Mouse (Mus musculus) spleen, postnatal 4 days (tissue): ENCODE results near the gene Nyap2.
A peak's percentile ranks its signal among the peaks of the same experiment; 100 is the strongest.
"Not testable (repeated sequence)": the region's sequence is repeated elsewhere in the genome, so short reads cannot be mapped to it uniquely, and the experiment has no call there.

ENCODE experiments used
- DNase-seq, 2 experiments: peaks; one replicate each; pipeline ENCODE4 v3.0.0; 2022; ENCODE audit warnings: low spot score in 2 of 2

Nyap2 gene

DNA sequence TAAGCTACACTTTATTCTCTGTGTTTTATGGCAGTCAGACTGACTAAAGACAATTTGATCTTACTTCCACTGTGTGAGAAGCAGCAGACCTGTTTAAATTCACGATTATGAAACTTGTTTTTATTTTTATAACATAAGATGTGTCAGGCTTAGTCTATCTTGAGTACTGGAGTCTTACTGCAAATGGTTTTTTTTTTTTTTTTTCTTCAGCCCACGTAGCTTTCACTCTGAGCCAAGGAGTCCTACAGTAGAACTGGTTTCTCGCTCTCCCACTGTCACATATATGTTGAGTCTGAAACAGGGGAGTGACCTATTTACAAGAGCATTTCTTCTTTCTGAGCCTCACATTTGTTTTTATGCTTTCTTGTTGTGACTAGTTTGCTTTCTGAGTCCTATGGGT lies 103.9 kb downstream of the Nyap2 start:
- DNase-seq, result no peak

- DNase-seq, result no peak
These were observed 132.8 kb downstream of the Nyap2 start for GRCm38 (mm10) chr1:81209536-81209935.

- no peak for DNase-seq
These were observed 134.7 kb downstream of the Nyap2 start for GRCm38 (mm10) chr1:81211491-81211890.

DNA sequence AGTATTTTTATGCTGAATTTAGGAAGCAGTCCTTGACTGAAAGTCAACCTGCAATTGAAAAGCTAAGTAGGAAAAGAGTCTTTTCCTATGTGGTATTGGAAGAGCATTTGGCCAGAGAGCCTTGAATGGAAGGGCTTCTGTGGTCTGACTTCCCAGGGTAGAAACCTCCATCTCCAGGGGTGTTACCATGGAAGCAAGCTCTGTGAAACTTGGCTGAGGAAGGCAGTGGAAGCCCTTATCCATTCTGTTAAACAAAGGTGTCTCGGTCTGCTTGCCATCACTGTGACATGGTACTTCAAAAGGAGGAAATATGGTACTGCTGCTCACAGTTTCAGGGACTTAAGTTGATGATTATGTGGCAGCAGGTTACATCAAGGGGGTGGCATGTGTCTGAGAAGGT lies 143.0 kb downstream of the Nyap2 start:
- no peak for DNase-seq

DNA sequence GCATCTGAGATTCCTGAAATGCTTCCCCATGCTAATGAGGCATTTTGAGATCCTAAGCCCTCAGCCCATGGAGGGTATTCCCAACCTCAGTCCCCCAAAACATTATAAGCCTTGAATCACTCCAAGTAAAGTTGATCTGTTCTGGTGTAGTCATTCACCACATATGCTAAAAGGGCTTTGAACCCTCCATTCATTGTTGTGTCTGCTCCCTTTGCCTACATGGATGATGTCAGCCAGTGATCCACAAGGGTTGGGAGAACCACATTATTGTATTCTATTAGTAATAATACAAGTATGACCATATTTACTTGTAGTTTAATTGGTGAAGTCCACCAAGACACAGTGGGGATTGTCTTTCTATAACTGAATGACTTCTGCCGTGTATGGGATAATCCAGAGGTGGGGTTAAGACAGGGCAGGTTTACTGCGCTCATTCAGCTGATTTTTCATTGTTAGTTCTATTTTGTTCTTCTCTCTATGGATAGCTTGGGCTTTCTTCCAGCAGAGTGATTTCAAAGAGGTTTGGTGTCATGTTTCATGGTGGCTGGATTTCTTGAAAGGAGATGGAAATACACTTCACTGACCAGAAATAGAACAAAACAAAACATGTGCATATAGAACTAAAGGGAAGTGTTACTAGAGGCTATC lies 155.1 kb downstream of the Nyap2 start:
- DNase-seq, result no peak

DNA sequence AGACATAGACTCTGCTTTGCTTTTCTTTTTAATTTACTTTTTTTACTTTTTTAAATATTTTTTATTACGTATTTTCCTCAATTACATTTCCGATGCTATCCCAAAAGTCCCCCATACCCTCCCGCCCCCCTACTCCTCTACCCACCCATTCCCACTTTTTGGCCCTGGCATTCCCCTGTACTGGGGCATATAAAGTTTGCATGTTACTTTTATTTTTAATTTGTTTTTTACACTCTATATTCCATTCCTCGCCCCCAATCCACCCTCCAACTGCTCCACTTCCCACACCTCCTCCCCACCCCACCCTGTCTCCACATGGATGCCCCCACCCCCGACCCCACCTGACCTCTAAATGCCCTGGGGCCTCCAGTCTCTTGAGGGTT lies 155.6 kb downstream of the Nyap2 start:
- not testable (repeated sequence) for DNase-seq

DNA sequence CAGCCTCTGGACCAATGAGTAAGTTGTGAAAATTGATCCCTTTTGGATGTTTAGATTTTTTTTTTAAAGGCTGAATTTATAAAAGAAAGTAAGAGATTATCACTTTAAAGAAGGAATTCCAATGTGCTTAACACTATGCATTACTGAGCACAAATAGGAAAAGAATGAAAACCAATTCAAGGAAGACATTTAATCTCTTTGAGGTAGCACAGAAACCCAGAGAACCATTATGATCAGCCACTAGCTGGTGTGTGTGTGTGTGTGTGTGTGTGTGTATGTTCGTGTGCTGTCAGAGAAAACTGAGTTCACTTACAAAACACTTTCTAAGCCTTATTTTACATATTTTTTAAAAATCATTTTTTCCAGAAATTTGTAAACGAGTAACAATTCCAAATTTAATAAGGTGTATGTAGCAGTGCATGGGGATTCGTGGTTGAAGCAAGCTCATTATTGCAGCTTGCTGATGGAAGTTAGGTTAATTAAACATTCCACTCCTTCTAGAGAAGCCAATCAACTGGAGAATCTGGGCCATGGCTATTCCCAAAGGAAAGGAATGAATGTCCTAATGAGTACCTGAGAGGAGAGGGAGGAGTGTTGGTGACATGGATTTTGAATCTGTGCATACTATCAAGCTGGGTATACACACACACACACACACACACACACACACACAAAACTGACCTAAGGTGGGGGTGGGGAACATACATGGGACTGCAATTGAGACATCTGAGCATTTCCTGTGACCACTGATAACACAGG lies 171.9 kb downstream of the Nyap2 start:
- DNase-seq, result no peak

- DNase-seq, result no peak
These were observed 173.3 kb downstream of the Nyap2 start for GRCm38 (mm10) chr1:81250068-81250467.

- no peak for DNase-seq
These were observed 189.7 kb downstream of the Nyap2 start for GRCm38 (mm10) chr1:81266441-81266840.

DNA sequence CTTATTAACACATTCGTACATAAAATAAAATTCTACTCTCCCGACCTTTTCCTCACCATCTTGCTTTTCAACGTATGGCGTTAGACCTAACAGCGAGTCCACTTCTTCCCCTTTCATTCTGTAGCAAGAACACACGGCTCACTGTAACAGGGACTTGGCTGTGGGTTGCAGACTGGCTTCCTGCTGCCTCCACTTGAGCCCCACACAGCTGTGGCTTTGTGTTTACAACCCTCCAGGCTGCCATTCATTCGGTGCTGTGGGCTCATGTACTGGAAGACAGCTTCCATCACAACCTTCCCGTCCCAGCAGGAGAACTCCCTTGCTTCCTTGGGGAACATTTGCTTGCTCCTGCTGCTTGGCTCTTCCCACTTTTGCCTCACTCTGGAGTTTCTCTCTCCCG lies 204.2 kb downstream of the Nyap2 start:
- DNase-seq, result no peak

DNA sequence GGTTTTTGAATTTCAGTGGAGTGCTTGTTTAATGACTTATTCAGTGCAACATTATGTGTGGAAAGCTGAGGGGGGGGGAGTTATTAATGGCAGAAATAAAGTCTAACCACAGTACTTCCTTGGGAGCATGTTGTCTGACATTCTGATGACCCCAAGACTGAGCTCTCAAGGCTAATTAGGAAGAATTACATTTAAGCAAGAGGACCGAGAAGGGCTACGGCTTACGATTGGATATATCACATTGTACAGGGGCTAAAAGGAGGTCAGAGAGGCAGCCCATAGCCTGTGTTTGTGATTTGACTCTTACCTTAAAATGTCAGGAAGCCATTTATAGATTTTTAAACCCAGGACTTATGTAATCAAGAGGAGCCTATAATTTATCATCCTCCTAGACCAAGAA lies 208.9 kb downstream of the Nyap2 start:
- DNase-seq, result no peak

- DNase-seq, result no peak
These were observed 210.3 kb downstream of the Nyap2 start for GRCm38 (mm10) chr1:81287088-81287487.

GRCm38 (mm10) chr1:81300735-81301134 lies 224.0 kb downstream of the Nyap2 start:
- no peak for DNase-seq

- no peak for DNase-seq
These were observed 224.9 kb downstream of the Nyap2 start for GRCm38 (mm10) chr1:81301661-81302060.

DNA sequence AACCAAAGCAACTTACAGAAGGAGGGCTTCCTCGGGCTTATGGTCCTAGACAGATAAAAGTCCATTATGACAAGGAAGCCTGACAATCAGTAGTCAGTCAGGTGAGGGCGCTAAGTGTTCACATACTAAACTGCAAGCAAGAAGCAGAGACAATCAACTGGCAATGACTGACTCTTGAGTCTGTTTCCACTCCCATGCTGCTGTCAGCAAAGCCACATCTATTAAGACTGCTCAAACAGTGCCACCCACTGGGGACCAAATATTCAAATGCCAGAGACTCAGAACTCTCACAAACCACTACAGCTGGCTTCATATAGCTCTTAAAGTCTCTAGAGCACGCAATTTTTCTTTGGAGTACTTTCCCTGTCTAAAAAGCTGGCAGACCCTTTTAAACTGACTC lies 226.6 kb downstream of the Nyap2 start:
- DNase-seq, result no peak

- DNase-seq, result no peak
These were observed 230.7 kb downstream of the Nyap2 start for GRCm38 (mm10) chr1:81307407-81307806.

DNA sequence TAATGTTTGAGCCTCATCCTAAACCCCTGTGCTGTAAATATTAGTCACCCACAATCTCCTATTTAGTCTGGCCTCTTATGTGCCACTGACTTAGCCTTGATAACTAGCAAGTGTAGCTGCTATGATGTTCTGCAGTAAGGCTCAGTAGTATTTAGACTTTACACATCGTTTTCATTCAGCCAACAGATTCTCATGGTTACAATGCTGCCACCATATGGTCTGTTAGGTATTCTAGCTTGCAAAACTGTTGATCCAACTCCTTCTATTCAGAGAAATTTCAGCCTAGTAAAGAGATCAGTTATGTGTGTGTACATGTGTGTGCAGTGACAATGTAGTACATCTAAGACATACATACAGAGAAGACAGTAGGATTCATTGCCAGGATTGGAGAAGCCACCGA lies 231.2 kb downstream of the Nyap2 start:
- DNase-seq, result no peak

DNA sequence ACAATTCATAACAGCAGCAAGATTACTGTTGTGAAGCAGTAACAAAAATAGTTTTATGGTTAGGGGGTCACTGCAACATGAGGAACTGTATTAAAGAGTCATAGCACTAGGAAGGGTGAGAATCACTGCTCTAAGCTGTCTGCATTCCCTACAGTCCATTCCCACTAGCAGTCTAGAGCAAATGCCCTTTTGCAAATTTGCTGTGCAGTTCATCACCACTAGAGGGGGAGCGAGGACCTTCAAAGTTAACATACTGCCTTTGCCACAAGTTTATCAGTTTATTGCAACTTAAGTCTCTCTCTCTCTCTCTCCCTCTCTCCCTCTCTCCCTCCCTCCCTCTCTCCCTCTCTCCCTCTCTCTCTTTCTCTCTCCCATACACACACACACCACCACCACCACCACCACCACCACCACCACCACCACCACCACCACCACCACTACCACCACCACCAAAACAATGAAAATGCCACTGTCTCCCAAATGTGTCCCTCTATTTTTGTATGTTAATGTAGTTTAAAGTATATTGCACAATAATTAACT lies 233.4 kb downstream of the Nyap2 start:
- no peak for DNase-seq

DNA sequence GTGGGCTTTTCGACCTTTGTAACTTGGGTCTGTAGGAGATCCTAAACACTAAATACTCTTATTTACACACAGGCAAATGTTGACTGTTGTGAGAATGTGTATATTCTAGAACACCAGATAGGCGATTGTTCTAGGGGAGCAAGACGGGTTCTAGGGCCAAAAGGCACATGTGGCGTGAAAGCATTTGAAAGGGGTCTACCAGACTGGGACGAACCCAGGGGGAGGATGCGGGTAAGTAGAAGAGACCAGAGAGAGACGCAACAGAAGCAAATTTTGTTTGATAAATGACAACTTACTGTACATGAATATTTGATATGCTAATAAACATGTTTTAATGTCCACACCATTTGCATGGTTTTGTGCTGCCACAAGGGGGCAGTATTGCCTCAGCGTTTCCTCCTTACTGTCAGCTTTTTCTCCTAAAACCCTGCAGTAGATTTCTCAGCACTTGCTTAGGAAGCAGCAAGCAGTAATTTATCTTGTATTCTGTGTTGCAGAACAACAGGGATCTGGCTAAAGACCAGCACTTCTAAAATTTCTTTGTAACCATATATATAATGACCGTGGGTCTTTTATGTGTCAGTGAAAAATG lies 239.7 kb downstream of the Nyap2 start:
- DNase-seq, result peak; percentile 24 to 72

GRCm38 (mm10) chr1:81316995-81317413 lies 240.3 kb downstream of the Nyap2 start:
- no peak for DNase-seq

DNA sequence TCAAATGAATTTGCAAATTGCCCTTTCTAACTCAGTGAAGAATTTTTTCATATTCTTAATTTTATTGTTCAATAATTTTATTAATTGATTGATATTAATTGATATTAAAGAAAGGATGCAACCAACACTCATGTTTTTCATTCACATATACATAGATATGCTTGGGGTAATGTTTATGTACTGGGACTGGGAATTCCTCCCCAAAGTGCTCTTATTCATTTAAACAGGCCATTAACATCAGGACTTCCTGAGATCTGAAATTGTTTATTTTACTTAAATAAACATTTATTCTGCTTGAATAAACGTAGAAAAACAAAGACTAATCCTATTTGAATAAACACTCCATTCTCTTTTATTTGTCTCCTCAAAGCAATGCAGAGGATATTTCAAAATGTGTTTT lies 311.0 kb downstream of the Nyap2 start:
- no peak for DNase-seq
